Mouse (Mus musculus): ENCODE data around the gene Mndal. TPM values are rescaled to one million over a fixed set of nuclear protein-coding genes. Genes with fewer than 3 reads are reported as not detected.
"Not testable (repeated sequence)": the region's sequence is repeated elsewhere in the genome, so short reads cannot be mapped to it uniquely, and the experiment has no call there.

Mndal gene
- polyA plus RNA-seq, 1 experiment: 2.8 TPM

DNA sequence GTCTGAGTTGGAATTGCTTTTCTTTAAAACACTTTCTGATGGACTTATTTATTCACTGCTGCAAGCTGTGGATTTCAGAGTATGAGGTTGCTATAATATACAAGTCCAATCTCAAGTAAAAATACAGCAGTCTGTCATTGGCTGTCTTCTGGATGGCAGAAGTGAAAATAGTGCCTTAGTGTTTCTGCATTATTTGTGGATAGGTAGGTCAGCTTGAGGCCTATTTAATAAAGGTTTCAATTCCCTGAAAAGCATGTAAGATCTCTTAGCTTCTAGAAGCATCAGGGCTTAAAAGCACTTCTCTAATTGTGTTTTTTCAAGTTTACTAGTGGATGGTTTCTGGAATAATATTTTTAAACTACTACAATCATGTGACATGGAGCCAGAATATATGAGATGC, 52.5 kb downstream of the Mndal start:
- not testable (repeated sequence) for DNase-seq (ENCODE audit: low read depth)

DNA sequence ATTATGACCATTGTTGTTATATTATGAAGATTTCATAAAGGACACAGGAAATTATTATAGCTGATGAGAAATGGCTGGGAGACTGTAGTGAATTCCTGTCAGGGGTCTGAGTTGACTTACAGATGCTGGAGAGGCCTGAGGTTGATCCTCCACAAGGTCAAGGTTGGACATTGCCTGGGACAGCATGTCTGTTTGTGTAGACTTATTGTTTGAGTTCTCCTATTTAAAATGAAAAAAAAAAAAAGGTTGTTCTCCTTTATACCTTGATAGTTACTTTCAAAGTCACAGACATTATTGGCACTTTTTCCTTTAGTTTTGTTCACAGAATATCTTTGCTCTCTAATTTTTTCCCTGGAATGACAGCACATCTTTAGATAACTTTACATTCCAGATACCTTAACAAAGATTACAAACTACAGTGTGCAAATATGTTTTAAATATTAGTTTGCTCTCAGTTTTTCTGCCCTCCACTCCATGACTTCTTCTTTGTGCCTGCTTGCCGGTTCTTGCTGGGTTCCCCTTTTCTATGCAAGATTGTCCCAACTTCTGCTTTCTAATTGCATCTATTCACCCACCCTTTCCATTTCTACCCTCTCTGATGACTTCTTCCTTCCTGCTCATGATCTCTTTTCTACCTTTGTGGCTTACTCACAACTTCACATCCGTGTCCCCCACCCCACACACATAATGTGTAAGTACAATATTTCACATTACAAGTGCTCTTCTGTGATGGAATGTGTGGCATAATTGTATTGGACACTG, 55.1 kb downstream of the Mndal start:
- not testable (repeated sequence) for DNase-seq (ENCODE audit: low read depth)

DNA sequence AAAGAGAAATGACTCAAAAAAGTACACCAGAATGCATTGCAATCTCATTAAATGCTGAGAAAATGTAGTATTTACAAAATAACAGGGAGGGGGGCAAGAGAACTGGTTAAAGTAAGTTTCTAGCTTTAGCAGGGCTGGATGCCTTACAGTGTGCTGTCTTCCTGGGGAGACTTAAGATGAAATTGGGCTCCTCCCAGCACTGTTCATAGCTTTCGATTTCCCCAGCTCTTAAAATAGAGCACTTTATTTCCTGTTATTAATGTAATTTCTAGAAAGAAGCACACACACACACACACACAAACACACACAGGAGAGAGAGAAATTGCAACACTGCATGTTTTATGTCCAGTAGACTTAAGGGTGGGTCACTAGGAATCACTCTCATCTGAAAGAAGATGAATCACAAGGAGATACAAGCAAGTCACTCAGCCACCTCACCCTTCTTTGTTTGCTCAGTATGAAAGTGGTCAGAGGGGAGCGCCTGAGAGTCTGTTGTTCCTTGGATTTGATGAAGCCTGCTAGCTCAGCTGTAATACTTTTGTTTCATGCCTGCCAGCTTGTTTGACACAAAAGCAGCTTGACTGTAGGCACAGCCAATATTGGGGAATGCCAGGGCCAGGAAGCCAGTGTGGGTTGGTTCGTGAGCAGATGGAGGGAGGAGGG, 62.2 kb downstream of the Mndal start:
- DNase-seq (ENCODE audit: low read depth): not testable (repeated sequence)

DNA sequence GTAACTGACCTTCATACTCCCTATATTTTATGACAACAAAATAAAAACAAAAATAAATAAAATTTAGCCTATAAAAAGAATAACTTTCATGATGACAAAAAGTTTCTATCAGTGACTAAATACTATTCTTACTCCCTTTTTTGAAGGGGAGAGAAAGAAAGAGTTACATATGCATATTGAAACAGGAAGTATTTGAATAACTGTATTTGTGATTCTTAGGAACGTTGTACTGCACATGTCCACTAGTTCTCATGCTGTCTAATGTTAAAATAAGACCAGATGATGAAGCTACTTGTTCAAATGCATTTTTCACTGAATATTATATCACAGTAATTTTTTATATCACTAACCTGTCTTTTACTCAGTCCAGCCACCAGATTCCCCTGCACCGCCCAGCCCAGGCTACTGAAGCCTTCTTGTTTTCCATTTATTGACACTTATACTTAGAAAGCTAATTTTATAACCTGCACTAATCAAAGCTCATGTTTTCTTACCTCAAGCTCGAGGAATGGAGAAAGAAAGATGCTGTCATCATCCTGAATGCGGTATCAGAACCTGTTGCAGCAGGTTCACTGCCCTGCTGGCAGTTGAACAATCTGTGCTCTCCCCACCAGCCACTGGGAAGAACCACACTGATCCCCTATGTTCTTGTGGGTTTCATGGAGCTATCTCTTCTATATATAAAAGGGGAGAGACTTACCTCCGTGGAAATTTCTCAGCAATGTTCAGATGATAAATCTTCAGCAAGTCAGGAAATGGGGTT, 62.9 kb downstream of the Mndal start:
- not testable (repeated sequence) for DNase-seq (ENCODE audit: low read depth)

DNA sequence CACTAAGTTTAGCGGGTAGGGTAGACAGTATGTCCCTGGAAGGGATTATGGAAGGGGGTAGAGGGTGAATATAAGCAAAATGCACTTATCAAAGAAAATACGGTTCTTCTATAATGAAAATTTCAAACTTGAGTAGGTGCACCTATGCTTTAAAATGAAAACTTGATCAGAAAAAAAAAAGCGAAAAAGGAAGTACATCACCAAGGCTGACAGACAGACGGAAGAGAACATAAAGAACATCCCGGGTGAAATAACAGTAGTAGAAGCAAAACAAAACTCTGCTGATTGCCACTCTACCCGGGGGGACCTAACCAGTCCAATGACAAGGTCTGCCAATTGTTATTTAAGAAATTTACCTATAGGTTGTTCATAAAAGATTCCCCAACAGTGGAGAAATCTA, 64.0 kb downstream of the Mndal start:
- not testable (repeated sequence) for DNase-seq (ENCODE audit: low read depth)

DNA sequence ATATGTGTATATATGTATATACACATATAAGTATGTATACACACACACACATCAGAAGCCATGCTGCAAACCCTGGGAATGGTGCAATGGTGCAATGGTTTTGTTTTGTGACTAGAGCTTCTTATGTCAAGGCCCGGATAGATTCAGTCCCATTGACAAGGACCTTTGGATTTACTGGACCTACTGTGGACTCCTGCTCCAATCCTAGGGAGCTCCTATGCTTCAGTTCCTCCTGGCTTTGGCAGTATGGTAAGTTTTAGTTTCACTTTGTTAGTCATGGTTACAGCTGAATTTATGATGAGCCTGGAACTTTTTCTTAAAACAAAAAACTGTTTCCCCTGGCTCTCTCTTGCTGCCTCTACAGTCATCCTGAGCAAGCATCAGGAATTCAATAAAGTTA, 65.2 kb downstream of the Mndal start:
- not testable (repeated sequence) for DNase-seq (ENCODE audit: low read depth)

DNA sequence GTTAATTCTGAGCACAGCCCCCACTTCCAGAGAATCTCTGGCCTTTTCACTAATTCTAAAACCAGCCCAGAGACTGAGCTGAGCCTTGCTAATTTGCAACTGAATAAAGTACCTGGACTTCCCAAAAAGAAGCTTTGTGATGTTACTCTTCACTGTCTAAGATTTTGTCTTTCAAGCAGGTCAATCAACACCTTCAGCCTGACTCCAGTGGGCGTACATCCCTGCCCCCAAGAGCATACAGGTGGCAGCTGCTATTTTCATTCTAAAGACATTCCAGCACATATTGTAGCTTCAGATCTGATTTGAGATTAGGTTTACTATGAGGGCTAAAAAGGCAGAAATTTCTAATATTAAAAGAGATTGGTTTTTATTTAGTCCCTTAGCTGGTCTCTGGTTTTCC, 73.7 kb downstream of the Mndal start:
- DNase-seq (ENCODE audit: low read depth): not testable (repeated sequence)

DNA sequence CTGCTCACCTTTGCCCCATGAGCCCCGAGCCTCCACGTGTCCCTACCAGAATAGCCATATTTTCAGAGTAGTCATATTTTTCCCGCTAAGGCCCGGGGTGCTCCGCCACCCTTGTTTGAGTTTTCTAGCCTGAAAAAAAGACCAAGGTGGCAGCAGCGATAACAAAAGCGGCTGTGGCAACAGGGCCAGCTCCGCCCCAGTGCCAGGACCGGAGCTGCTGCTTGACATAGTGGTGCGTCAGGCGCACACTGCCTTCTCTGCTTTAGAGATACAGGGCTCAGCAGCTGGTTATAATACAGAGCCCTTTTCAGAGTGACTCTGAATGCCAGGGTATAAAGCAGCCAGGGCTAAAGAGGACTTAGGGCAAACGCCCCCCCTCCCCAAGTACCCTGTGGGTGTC, 75.8 kb downstream of the Mndal start:
- DNase-seq (ENCODE audit: low read depth): no peak

DNA sequence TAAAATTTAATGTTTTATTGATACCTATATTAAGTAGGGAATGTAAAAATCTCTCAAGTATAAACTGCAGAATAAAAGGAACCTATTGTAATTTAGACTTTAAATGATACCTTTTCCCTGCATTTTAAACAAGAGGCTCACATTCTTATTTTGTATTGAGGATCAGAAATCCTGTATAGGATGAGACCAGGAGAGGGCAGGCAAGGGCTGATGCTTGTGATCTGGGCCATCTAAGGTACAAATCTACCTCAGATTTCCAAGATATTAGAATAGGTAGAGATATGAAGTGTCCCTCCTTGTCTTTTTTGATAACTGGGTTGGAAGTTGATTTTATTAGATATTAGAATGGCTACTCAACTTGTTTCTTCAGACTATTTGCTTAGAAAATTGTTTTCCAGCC, 88.6 kb downstream of the Mndal start:
- DNase-seq (ENCODE audit: low read depth): not testable (repeated sequence)

DNA sequence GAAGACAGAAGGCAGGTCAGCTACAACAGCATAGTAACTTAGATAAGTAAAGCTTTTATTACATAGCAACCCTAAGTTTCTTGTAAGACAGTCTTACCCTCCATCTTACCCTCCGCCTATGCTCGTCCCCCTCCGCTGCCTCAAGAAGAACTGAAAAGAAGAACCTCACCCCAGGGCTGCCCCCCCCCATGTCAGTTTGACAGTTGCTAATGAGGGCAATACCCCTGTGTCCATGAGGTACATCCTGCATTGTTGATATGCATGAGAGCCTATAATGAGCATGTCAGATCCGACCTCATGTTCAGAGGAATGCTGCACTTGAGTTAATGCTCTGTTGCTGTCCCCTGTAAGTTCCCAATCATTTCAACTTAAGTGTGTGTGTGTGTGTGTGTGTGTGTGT, 89.4 kb downstream of the Mndal start:
- DNase-seq (ENCODE audit: low read depth): not testable (repeated sequence)

DNA sequence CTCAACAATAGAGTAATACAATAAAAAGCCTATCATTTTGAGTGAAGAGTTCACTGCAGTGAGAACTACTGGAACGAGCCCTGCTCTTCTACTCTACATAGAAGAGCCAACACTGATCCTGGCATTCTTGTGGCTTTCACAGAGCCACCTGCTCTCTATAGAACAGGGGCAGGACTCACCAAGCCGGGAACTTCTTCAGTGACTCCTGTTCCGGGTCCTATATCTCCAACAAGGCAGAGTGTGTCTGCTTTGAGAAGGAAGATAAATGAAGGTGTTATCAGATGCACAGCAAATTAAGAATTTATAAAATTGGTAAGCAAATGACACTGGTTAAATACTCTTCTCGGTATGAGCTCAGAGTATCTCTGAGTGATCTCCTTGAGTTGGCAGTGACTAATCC, 96.1 kb downstream of the Mndal start:
- DNase-seq (ENCODE audit: low read depth): not testable (repeated sequence)

DNA sequence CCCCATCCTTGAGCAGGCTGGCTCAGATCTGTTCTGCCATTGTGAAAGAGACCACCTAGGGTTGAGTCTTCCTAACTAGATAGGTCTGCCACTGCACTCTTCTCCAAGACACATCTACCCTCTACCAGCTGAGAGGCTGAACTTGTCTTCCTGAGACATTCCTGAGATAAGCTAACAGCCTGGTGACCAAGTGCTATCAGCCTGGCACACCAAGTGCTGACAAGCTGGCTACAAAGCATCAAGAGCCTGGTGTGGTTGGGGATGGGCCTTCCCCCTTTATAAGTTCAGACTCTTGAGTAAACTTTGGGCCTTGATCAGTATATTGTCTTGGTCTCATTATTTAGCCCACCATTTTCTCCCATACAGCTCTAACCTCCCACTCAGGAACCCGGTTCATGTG, 97.5 kb downstream of the Mndal start:
- no peak for DNase-seq (ENCODE audit: low read depth)

DNA sequence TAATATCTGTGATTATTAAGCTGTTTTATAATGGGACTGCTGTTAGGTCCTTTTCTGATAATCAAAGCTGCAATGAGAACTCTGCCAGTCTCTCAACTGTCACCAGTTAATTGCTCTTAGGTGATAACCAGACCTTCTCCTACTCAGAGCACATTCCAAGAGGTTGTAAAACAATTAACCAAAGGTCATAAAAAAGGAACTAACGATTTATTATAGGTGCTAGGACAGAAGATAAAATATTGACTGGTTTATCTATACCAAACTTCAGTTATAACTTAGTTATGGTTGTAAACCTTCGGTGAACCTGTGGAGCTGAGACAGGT, 120.8 kb downstream of the Mndal start:
- DNase-seq (ENCODE audit: low read depth): not testable (repeated sequence)

DNA sequence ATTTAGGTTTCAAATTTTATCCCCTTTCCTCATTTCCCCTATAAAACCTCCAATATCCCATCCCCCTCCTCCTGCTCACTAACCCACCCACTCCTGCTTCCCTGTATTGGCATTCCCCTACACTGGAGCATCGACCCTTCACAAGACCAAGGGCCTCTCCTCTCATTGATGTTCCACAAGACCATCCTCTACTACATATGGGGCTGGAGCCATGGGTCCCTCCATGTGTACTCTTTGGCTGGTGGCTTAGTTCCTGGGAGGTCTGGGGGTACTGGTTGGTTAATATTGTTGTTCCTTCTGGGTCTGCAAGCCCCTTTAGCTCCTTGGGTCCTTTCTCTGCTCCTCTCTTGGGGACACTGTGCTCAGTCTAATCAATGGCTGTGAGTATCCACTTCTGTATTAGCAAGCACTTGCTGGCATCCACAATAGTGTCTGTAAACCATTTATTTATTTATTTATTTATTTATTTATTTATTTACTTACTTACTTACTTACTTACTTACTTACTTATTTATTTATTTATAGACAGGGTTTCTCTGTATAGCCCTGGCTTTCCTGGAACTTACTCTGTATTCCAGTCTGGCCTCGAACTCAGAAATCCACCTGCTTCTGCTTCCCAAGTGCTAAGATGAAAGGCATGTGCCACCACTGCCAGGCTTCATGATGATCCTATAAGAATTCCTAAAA, 121.4 kb downstream of the Mndal start:
- not testable (repeated sequence) for DNase-seq (ENCODE audit: low read depth)

DNA sequence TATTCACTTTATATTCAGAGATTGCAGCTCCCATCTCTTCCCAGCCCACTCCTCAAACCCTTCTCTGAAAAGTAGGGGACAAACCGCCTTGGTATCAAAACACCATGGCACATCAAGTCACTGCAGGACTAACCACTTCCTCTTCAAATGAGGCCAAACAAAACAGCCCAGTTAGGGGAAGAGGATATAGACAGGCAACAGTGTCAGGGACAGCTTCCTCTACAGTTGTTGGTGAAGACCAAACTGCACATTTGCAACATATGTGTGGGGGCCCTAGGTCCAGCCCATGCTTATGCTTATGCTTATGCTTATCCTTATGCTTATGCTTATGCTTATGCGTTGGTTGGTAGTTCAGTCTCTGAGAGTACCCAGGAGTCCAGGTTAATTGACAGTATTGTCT, 133.0 kb downstream of the Mndal start:
- DNase-seq (ENCODE audit: low read depth): not testable (repeated sequence)

DNA sequence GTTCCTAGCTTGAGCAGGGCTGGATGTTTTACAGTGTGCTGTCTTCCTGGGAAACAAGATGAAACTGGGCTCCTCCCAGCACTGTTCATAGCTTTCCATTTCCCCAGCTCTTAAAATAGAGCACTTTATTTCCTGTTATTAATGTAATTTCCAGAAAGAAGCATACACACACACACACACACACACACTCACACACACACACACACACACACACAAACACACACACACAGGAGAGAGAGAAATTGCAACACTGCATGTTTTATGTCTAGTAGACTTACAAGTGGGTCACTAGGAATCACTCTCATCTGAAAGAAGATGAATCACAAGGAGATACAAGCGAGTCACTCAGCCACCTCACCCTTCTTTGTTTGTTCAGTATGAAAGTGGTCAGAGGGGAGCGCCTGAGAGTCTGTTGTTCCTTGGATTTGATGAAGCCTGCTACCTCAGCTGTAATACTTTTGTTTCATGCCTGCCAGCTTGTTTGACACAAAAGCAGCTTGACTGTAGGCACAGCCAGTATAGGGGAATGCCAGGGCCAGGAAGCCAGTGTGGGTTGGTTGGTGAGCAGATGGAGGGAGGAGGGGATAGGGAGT, 139.5 kb downstream of the Mndal start:
- not testable (repeated sequence) for DNase-seq (ENCODE audit: low read depth)

DNA sequence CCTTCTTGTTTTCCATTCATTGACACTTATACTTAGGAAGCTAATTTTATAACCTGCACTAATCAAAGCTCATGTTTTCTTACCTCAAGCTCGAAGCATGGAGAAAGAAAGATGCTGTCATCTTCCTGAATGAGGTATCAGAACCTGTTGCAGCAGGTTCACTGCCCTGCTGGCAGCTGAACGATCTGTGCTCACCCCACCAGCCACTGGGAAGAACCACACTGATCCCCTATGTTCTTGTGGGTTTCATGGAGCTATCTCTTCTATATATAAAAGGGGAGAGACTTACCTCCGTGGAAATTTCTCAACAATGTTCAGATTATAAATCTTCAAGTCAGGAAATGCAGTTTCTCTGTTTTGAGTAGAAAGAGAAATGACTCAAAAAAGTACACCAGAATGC, 140.1 kb downstream of the Mndal start:
- not testable (repeated sequence) for DNase-seq (ENCODE audit: low read depth)

DNA sequence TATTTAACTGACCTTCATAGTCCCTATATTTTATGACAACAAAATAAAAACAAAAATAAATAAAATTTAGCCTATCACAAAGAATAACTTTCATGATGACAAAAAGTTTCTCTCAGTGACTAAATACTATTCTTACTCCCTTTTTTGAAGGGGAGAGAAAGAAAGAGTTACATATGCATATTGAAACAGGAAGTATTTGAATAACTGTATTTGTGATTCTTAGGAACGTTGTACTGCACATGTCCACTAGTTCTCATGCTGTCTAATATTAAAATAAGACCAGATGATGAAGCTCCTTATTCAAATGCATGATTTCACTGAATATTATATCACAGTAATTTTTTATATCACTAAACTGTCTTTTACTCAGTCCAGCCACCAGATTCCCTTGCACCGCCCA, 140.5 kb downstream of the Mndal start:
- DNase-seq (ENCODE audit: low read depth): not testable (repeated sequence)

All from gonadal fat pad, adult 2 months (tissue).